Mouse (Mus musculus) cerebellum, adult 2 months (tissue): ENCODE measurements around the gene Cryzl2.

Source experiments
- CTCF ChIP-seq: fragments of 200-500 bp; IDR thresholded peaks from 2 replicates; pipeline ENCODE4 v1.5.1; 2011; ENCODE audit warnings: low read depth, mild to moderate bottlenecking, control low read depth, low read length, moderate library complexity, borderline replicate concordance; ENCODE audit not compliant: insufficient read depth
- POLR2A ChIP-seq: fragments of 200-500 bp; IDR thresholded peaks from 2 replicates; pipeline ENCODE4 v1.6.1; 2011; ENCODE audit warnings: low read length, control low read depth, borderline replicate concordance; ENCODE audit not compliant: insufficient read depth

DNA sequence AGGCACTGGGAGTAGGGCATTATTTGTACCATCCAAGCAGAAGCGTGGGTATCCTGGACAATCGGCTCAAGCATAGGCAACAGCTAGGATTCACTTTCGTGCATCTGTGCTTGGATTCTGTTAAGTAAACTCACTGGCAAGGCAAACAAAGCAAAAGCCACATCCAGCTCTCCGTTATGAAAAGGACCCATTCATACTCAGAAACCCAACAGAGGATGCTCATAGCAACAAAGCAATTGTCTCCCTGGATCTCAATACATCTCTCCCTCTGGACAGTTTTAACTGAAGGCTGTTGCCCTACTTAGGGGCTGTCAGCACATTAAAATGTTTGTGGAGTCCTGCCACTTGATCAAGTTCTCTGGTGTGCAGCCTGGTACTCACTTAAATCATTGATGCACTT lies 11.2 kb upstream of the Cryzl2 start:
- TF ChIP-seq CTCF (no peak), POLR2A (no peak)
